Mouse (Mus musculus) spleen, postnatal 36 days (tissue): ENCODE measurements at regions not wholly inside any gene's neighbourhood (a gene's known extent, or its start where the extent isn't known, plus 50 kb on each side); places are given as distances from the start of the nearest gene placed in this dataset.
"Not testable (repeated sequence)": the region's sequence is repeated elsewhere in the genome, so short reads cannot be mapped to it uniquely, and the experiment has no call there.

Source experiments
- DNase-seq, 2 experiments: peaks; one replicate each; pipeline ENCODE4 v3.0.0; 2022; ENCODE audit warnings: low spot score in 2 of 2, mixed read lengths in 1 of 2

- no peak for DNase-seq
Observed at GRCm38 (mm10) chr1:4570730-4571129, 237.0 kb upstream of the Gm37988 start.

DNA sequence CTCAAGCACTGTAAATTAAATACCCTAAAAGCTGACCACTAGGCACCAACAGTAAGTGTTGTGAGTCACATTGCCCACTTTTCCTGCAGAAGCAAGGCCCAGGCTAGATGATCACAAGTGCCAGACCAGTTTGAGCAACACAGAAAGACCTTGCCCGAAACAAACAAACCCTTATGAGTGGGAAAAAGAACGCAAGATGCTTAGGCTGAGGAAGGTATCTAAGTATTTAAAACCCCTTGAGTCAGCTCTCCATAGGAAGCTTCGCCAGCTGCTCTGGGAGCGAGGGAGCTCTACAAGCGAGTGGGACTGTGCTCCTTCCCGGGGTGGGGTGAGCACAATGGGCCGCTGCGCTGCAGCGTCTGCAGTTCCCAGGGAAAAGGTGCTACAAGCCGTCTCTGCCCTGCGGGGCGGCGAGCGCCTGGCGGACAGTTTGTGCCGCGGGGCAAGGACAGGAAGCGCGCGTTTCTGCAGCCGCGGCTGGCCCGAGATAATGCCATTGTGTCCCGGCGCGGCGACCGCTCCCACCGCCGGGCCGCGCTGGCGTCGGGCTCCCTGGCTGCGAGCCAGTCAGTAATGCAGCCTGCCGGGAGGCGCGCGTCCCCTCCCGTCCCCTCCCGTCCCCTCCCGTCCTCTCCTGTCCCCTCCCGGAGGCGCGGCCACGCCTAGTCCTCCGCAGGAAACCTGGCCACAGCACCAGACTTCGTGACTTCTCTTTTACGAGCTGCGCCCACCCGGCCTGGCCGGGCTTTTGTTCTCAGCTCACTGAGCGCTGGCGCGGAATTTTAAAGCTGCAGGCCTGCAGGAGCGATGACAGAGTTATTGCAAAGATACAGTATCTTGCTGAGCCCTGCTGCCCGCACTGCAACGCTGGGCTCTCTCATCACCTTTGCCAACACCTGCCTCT is 236.1 kb upstream of the Gm37988 start:
- DNase-seq: peak; percentile 8 to 10

- no peak for DNase-seq
Observed at GRCm38 (mm10) chr1:4572311-4572710, 235.4 kb upstream of the Gm37988 start.

DNA sequence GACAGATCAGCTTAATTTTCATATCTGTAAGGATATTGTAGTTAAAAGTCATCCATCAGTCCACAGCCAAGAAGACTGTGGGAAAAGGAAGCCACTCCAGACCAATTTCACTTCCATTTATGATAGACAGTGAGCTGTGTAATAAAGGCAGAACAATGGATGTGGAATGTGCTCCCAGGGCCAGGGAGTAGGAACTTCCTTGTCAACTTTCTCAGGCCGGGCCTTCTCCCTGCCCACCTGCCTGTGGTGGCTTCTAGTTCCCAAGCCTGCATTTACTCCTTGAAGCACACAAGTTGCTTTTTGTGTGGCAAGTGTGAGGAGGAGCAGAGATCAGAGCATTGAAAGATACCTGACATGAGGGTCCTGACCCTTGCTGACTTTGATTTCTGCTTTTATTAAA is 233.6 kb upstream of the Gm37988 start:
- no peak for DNase-seq

- no peak for DNase-seq
Observed at GRCm38 (mm10) chr1:4576957-4577356, 230.7 kb upstream of the Gm37988 start.

GRCm38 (mm10) chr1:4582534-4582933 is 225.2 kb upstream of the Gm37988 start:
- DNase-seq: no peak

- no peak for DNase-seq
Observed at GRCm38 (mm10) chr1:4597856-4598255, 209.8 kb upstream of the Gm37988 start.

GRCm38 (mm10) chr1:4598425-4598824 is 209.3 kb upstream of the Gm37988 start:
- no peak for DNase-seq

GRCm38 (mm10) chr1:4602386-4602785 is 205.3 kb upstream of the Gm37988 start:
- no peak for DNase-seq

DNA sequence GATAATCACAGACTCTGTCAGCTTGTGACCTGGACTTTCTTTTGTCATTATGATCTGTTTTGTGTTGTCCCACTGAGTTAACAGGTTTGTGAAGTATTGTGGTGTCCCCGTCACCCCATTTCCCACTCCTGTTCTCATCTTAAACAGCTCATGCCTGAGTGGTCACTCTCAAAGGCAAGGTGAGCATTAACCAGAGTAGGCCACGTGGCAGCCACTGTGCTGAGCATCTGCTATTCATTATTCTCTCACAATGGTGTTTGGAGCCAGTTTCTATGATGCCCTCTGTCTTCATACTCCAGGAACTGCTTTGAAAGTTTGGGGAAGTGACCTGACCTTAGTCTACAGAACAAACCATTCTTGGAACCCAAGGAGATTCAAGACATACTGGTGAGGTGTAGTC is 198.9 kb upstream of the Gm37988 start:
- DNase-seq: no peak

- DNase-seq: no peak
Observed at GRCm38 (mm10) chr1:4613305-4613704, 194.4 kb upstream of the Gm37988 start.

- DNase-seq: no peak
Observed at GRCm38 (mm10) chr1:4615286-4615685, 192.4 kb upstream of the Gm37988 start.

DNA sequence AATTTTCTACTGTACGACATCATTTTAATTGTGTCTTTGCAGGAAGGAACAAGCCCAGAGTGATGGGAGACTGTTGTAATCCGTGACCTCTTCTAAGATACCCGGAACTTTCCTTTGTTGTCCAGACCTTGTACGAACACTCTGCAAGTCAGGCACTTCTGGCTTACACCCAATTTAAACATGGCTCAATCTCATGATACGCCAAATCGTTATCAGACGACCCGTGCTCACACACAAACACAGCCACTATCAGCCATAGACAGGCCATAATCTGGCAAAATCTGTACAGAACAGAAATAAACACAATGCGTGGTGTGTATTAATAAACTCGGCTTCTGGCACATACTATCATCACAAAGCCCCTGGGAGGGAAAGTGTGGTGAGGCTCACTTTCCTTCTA is 190.2 kb upstream of the Gm37988 start:
- no peak for DNase-seq

DNA sequence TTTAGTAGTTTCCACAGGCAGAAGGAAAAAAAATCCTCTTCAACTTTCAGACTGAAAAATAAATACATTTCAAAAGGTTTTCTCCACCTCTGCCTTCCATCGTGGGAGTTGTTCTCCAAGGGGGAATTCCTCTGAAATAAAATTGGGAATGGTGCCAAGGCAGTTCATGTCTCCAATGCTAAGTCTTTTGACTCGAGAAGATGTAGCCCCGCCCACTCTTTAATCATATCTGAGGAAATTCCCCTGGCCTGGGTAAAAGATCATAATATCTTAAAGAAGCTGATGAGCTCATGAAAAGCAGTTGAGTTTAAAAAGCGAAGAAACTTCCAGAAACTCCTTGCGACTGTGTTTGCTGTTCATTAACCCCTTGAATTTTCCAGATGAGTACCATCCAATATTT is 185.3 kb upstream of the Gm37988 start:
- peak in 1 of 2 experiments; percentile 8 for DNase-seq

DNA sequence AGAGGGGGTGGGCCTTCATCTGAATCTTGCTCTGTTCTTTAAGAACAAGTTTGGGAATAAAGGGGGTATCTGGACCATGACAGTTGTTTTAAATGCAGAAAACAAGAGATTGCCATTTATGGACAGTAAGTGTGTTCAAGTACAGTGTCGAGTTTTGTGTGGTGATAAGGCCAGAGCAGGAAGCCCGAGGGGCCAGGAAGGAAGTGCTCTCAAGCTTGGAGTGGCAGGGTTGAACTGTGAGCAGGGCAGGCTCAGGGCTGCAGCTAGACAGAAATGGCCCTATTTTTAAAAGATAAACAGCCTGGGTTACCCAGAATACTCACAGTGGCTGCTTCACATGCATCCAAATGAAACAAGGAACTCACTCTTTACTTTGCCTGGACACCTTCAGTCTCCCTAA is 184.4 kb upstream of the Gm37988 start:
- peak; percentile 15 to 20 for DNase-seq

- DNase-seq: no peak
Observed at GRCm38 (mm10) chr1:4653937-4654336, 153.8 kb upstream of the Gm37988 start.

- no peak for DNase-seq
Observed at GRCm38 (mm10) chr1:4655252-4655651, 152.4 kb upstream of the Gm37988 start.

DNA sequence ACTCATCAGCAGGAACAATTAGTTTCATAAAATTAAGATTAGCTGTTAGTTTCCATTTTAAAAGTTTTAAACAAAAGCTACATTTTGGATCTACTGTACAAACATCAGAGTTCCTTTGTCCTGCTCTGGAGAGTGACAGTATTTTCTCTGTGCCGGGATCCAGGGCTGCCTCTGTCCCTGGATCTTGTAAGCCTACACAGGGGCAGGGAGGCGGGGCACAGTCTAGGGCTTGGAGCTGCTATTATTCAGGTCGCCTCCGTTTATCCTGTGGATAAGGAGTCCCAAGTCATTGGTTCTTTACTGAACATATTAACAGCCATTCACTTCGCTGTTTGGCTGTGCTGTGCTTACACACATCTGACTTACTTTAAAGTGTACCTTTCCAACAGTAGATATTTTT is 150.8 kb upstream of the Gm37988 start:
- no peak for DNase-seq

GRCm38 (mm10) chr1:4660081-4660480 is 147.6 kb upstream of the Gm37988 start:
- not testable (repeated sequence) for DNase-seq

DNA sequence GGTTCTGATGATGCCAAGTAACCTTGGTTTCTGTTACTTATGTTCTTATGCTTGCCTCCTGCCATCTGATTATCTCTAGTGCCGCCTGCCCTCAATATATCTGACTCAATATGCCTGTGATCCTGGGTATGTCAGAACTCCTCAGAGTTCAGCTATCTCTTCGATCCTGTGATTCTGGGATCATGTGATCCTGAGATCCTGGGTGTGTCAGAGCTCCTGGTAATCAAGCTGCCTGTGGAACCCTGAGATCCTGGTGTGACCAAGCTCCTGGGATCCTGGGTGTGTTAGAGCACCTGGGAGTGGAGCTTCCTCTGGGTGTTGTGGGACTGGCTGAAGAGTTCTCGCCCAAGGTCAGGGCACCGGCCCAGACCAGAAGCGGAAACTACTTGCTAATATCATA is 147.1 kb upstream of the Gm37988 start:
- DNase-seq: not testable (repeated sequence)

GRCm38 (mm10) chr1:4661761-4662160 is 145.9 kb upstream of the Gm37988 start:
- DNase-seq: no peak

- DNase-seq: no peak
Observed at GRCm38 (mm10) chr1:4669732-4670131, 138.0 kb upstream of the Gm37988 start.

DNA sequence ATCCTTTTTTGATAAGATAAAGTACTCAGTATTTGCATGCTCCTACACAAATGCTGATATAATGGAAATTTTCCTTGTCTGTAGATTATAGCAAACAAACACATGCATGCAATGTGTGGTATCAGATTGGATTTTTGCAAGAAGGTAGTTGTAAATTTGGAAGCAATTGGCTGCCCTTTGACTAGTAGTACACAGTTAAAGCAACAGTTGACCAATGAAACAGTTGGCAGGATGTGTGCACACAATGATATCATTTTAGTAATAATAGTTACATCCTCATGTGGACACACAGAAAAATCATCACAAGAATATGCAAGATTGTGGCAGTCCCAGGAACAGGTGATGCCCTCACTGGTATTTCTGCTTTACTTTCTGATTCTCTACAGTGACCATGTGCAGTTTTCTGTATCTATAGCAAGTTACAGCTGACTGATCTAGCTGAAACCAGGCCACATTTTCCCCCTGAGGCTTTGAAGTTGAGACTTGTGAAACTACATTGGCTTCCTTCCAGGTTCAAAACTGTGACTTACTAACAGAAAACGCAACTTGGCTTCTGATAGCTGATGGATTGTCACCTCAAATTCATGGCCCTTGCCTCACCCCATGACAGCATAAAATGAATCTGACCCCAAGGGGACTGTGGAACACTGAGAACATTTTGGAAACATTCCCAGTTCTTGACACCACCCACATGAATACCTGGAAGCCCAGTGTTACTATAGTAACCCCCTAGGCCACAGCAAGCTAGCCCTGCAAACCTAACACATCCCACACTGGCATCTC is 136.3 kb upstream of the Gm37988 start:
- DNase-seq: peak in 1 of 2 experiments; percentile 4
